Mouse (Mus musculus) heart, postnatal 0 days (tissue): ENCODE data around the gene Slc25a38. TPM values are rescaled to one million over a fixed set of nuclear protein-coding genes. Genes with fewer than 3 reads are reported as not detected.

Source experiments
- ATAC-seq: fragments of 200-750 bp; cut with Nextera tagmentation; 2 replicates; pipeline ENCODE4 v1.8.0; 2017; ENCODE audit warnings: low read depth, moderate number of reproducible peaks, moderate library complexity; ENCODE audit not compliant: insufficient read depth
- DNase-seq: peaks from one replicate; pipeline ENCODE4 v3.0.0-alpha.2; 2016; ENCODE audit warnings: low spot score
- H3K27ac ChIP-seq: fragments of 300-500 bp; sonication (generic); 2 replicates; pipeline ENCODE4 v1.5.1; 2014; ENCODE audit warnings: low read depth, mild to moderate bottlenecking
- H3K27me3 ChIP-seq: fragments of 300-500 bp; sonication (generic); 2 replicates; pipeline ENCODE4 v1.6.1; 2014; ENCODE audit warnings: low read length, mixed read lengths; ENCODE audit not compliant: control insufficient read depth, insufficient read depth
- H3K36me3 ChIP-seq: fragments of 300-500 bp; sonication (generic); replicated peaks from 2 replicates; pipeline ENCODE4 v1.6.1; 2014; ENCODE audit warnings: low read length, mixed read lengths; ENCODE audit not compliant: control insufficient read depth, insufficient read depth
- H3K4me1 ChIP-seq: fragments of 300-500 bp; sonication (generic); 2 replicates; pipeline ENCODE4 v1.6.1; 2014; ENCODE audit warnings: antibody characterized with exemption; ENCODE audit not compliant: control insufficient read depth, insufficient read depth
- H3K4me2 ChIP-seq: fragments of 300-500 bp; sonication (generic); 2 replicates; pipeline ENCODE4 v1.6.1; 2014; ENCODE audit warnings: low read depth, mild to moderate bottlenecking, low read length, moderate library complexity
- H3K4me3 ChIP-seq: fragments of 300-500 bp; sonication (generic); 2 replicates; pipeline ENCODE4 v1.5.1; 2014; ENCODE audit warnings: low read depth, low read length
- H3K9ac ChIP-seq: fragments of 300-500 bp; sonication (generic); replicated peaks from 2 replicates; pipeline ENCODE4 v1.6.1; 2014; ENCODE audit warnings: low read depth, low read length, mixed read lengths
- H3K9me3 ChIP-seq: fragments of 300-500 bp; sonication (generic); replicated peaks from 2 replicates; pipeline ENCODE4 v1.6.1; 2016; ENCODE audit warnings: low read length; ENCODE audit not compliant: control insufficient read depth
- CTCF ChIP-seq: IDR thresholded peaks from 2 replicates; pipeline ENCODE4 v1.5.1; 2016; ENCODE audit warnings: antibody characterized with exemption, control low read depth, low read depth
- EP300 ChIP-seq: IDR thresholded peaks from 2 replicates; pipeline ENCODE4 v1.6.1; 2016; ENCODE audit warnings: antibody characterized with exemption, low read depth
- WGBS: fragments of 180-500 bp; shearing (Covaris S2); extraction: QIAGEN DNeasy Blood & Tissue Kit; methylation state at CpG from one replicate; pipeline ENCODE4 v1.1.7; 2014; 5-methylcytosine and 5-hydroxymethylcytosine counted together
- polyA plus RNA-seq: library from polyadenylated mRNA; unstranded; fragments of >200 nt; fragmentation: Nextera tagmentation; extraction: Ambion mirVana; gene quantifications from 2 replicates; pipeline ENCODE4 v1.2.1, GENCODE M21; 2015
- total RNA-seq: library from RNA; depleted of rRNA; stranded (reverse); fragments of >200 nt; gene quantifications from 2 replicates; pipeline ENCODE4 v1.2.3, GENCODE M21; 2014; ENCODE audit warnings: low replicate concordance

Slc25a38 gene
- total and polyA plus RNA-seq, 2 experiments from 2014 or later: 11.3 to 16.8 TPM

GRCm38 (mm10) chr9:120081967-120082366 is 28.2 kb upstream of the Slc25a38 start:
- no peak for TF ChIP-seq CTCF
- no peak for TF ChIP-seq EP300
- Histone ChIP-seq H3K36me3 (no peaks in the 10 kb centered on the region), H3K27ac (no peak overlapping the region), H3K27me3 (no peaks in the 10 kb centered on the region), H3K9ac (no peak overlapping the region), H3K4me3 (no peak overlapping the region), H3K4me1 (no peaks in the 10 kb centered on the region), H3K9me3 (no peaks in the 10 kb centered on the region), H3K4me2 (no peak overlapping the region)
- WGBS: 65% methylated on average over 5 of the region's 5 CpGs
- no peak for ATAC-seq
- DNase-seq: no peak

- no peak for TF ChIP-seq CTCF
- TF ChIP-seq EP300: no peak
- ATAC-seq: no peak
- no peaks in the 10 kb centered on the region for H3K27me3 ChIP-seq
- H3K4me3 ChIP-seq: no peak overlapping the region
- no peak overlapping the region for H3K9ac ChIP-seq
- no peak for DNase-seq
- no peaks in the 10 kb centered on the region for H3K9me3 ChIP-seq
- no peak overlapping the region for H3K4me2 ChIP-seq
- H3K4me1 ChIP-seq: no peaks in the 10 kb centered on the region
- no peaks in the 10 kb centered on the region for H3K36me3 ChIP-seq
- 70% methylated on average over 4 of the region's 4 CpGs for WGBS
- H3K27ac ChIP-seq: no peak overlapping the region
Observed at GRCm38 (mm10) chr9:120082691-120083090, 27.5 kb upstream of the Slc25a38 start.

DNA sequence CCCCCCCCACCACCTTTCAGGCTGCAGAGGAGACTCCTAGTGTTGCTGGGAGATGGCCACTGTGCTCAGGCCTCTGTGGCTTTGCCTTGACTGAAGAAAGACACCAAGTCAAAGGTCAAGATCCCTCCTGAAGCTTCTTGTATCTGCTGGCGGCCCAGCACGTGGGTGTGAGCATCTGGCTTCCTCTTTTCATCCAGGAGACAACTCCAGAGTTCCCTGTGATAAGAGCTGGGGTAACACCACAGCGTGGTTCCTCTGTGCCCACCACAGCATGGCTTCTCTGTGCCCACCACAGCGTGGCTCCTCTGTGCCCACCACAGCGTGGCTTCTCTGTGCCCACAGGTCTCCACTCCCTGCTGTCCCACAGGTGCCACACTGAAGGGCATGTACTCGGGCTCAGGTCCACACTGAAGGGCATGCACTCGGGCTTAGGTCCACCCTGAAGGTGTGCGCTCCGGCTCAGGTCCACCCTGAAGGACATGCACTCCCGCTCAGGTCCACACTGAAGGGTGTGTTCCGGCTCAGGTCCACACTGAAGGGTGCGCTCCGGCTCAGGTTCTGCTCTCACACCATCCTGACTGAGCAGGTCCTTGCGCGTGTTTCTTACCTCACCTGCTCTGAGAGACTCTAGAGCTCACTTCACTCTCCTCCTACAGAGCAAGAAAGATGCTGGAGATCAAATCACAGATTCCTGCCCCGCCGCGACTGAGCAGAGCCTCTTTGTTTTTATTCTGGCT is 26.8 kb upstream of the Slc25a38 start:
- 75% methylated on average over 18 of the region's 18 CpGs for WGBS
- Histone ChIP-seq H3K4me2 (no peak overlapping the region), H3K9me3 (no peaks in the 10 kb centered on the region), H3K4me1 (no peaks in the 10 kb centered on the region), H3K9ac (no peak overlapping the region), H3K36me3 (no peaks in the 10 kb centered on the region), H3K4me3 (no peak overlapping the region), H3K27ac (no peak overlapping the region), H3K27me3 (no peaks in the 10 kb centered on the region)
- no peak for DNase-seq
- TF ChIP-seq EP300: no peak
- TF ChIP-seq CTCF: no peak
- ATAC-seq: no peak

DNA sequence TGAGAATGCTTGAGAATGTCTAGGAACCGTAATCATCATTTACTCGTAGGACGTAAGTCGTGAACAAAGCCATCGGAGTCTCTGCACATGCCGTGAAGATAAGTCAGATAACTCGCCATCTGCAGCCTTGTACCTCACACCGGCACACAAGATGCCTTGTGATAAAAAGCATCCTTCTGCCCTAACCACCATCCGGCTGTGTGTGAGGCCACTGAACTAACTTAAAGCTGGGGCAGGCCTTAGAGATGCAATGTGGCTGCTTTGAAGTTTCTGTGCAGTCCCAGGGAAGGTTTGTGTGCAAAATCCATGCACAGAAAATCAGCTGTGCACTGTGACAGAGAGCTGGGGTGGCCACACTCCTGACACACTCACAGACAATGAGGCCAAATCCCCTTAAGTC is 25.8 kb upstream of the Slc25a38 start:
- Histone ChIP-seq H3K36me3 (no peaks in the 10 kb centered on the region), H3K27me3 (no peaks in the 10 kb centered on the region), H3K9ac (no peak overlapping the region), H3K27ac (no peak overlapping the region), H3K9me3 (no peaks in the 10 kb centered on the region), H3K4me2 (no peak overlapping the region), H3K4me3 (no peak overlapping the region), H3K4me1 (no peaks in the 10 kb centered on the region)
- WGBS: 70% methylated on average over 9 of the region's 9 CpGs
- ATAC-seq (no peak), DNase-seq (no peak)
- TF ChIP-seq CTCF (no peak), EP300 (no peak)

GRCm38 (mm10) chr9:120089125-120089524 is 21.0 kb upstream of the Slc25a38 start:
- Histone ChIP-seq H3K4me3 (no peak overlapping the region), H3K9me3 (no peaks in the 10 kb centered on the region), H3K4me1 (no peaks in the 10 kb centered on the region), H3K9ac (no peak overlapping the region), H3K27me3 (no peaks in the 10 kb centered on the region), H3K27ac (no peak overlapping the region), H3K36me3 (no peaks in the 10 kb centered on the region), H3K4me2 (no peak overlapping the region)
- TF ChIP-seq EP300 (no peak), CTCF (no peak)
- WGBS: 76% methylated on average over 7 of the region's 7 CpGs
- no peak for DNase-seq
- no peak for ATAC-seq

DNA sequence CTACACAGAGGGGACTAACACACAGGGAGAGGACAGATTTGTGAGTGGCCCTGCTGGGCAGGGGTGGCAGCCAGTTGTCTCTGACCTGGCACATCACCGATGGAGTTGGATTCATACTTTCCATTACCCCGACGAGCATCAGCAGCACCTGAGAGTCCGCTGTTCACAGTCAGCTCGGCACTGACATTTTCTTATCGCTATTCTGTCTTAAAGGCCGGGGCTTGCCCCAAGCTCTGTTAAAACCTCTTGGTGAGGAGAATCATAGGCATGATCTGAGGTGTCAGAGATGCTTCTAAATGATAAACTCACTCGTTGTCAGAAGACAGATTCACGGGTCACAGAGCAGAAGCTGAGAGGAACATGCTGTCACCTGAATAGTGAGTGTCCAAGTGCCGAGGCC is 19.1 kb upstream of the Slc25a38 start:
- H3K27ac ChIP-seq: no peak overlapping the region
- no peak overlapping the region for H3K4me2 ChIP-seq
- no peak for TF ChIP-seq CTCF
- no peak for TF ChIP-seq EP300
- no peak for DNase-seq
- no peaks in the 10 kb centered on the region for H3K27me3 ChIP-seq
- H3K9me3 ChIP-seq: no peaks in the 10 kb centered on the region
- H3K36me3 ChIP-seq: no peaks in the 10 kb centered on the region
- H3K9ac ChIP-seq: no peak overlapping the region
- no peak for ATAC-seq
- 59% methylated on average over 10 of the region's 10 CpGs for WGBS
- H3K4me1 ChIP-seq: no peaks in the 10 kb centered on the region
- no peak overlapping the region for H3K4me3 ChIP-seq
